9 mouse cellular contexts compared by ENCODE assay signal in the genomic region with DNA sequence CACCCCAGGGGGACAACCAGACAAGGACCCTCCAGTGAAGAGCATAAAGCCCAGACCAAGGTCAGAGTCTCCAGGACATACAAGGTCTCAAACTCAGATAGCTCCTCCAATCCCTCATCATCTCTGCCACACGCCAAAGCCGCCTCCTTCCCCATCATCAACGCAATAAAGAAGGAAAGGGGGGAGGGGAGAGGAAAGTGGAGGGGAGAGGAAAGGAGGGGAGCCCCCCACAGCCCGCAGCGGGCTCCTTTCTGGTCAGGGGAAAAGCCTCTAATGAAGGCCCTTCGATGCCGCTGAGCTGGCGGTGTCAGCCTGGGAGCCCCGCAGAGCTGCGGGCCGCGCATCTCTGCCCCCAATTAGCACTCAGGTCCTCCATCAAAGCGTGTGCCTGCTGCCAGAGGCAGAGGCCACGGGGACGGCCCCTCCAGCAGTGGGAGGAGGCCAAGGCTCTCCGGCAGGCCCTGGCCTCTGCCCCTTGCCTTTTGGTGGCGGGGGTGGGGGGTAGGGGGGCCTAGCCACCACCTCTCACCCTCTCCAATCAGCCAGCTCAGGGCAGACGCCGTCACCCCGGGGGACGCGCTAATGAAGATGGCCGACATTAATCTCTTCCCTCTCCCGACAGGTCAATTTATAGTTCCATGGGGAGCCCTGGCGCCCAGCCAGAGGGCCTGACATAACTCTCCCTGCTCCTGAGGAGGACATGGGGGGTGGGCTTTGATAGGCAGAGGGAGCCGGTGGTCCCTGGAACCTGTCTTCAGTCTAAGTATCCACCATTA. TPM values are rescaled to one million over a fixed set of nuclear protein-coding genes. Genes with fewer than 3 reads are reported as not detected.
DNase-seq lines count a peak whose midpoint lies in the region; ATAC-seq lines count a peak whose summit lies in the region.
"Had no signal": no experiment of that assay in that cellular context is flagged by ENCODE, and none has a peak within 500 bp of the region (broad histone marks: within the 10 kb centered on the region; RNA-seq: fewer than 3 reads in every experiment).

No protein-coding gene starts in this region.

- 0 out of 4 replicates have a peak overlapping the region, but pooled peaks of 1 of the 2 experiments have one; percentile 11 for H3K27ac ChIP-seq in heart, embryonic 14.5 days (replicated peaks in 1 of 2; ENCODE audit: control insufficient read depth in 1 of 2, insufficient read depth in 1 of 2, low read depth in 2 of 2, low read length in 2 of 2)
- H3K27ac ChIP-seq in forebrain, embryonic 16.5 days (ENCODE audit: low read length) = peak overlapping the region; percentile 70
- H3K27ac ChIP-seq in midbrain, embryonic 13.5 days = peak overlapping the region; percentile 87

- H3K4me1 ChIP-seq in heart, embryonic 14.5 days (ENCODE audit: control insufficient read depth in 2 of 2, insufficient read depth in 2 of 2, low read length in 2 of 2) = peaks cover 46 to 64% of the 10 kb centered on the region in 2 experiments
- H3K4me1 ChIP-seq in forebrain, embryonic 16.5 days (replicated peaks; ENCODE audit: control insufficient read depth, insufficient read depth, low read length) = peaks cover 83% of the 10 kb centered on the region
- H3K4me1 ChIP-seq in midbrain, embryonic 13.5 days (replicated peaks) = peaks cover 87% of the 10 kb centered on the region

- H3K4me3 ChIP-seq in heart, embryonic 14.5 days (ENCODE audit: control insufficient read depth in 1 of 2, insufficient read depth in 1 of 2, low read depth in 1 of 2, low read length in 2 of 2) = peak overlapping the region; percentile 8 to 19; a peak in 3 of 4 replicates
- peak overlapping the region; percentile 69 for H3K4me3 ChIP-seq in forebrain, embryonic 16.5 days (replicated peaks; ENCODE audit: low read length)
- H3K4me3 ChIP-seq in midbrain, embryonic 13.5 days (replicated peaks) = peak overlapping the region; percentile 57

- H3K4me2 ChIP-seq in heart, embryonic 14.5 days (ENCODE audit: low read length) = peak overlapping the region; percentile 60
- H3K4me2 ChIP-seq in forebrain, embryonic 16.5 days (ENCODE audit: low read length) = peak overlapping the region; percentile 78
- H3K4me2 ChIP-seq in midbrain, embryonic 13.5 days (replicated peaks) = peak overlapping the region; percentile 73

- WGBS in heart, embryonic 14.5 days = 4% methylated on average over 26 of the region's 26 CpGs
- under 1% methylated on average over 26 of the region's 26 CpGs for WGBS in forebrain, embryonic 16.5 days
- WGBS in midbrain, embryonic 13.5 days = under 1% methylated on average over 26 of the region's 26 CpGs

- peaks cover 24% of the 10 kb centered on the region for H3K27me3 ChIP-seq in heart, embryonic 14.5 days (ENCODE audit: control insufficient read depth, insufficient read depth, low read length)
- no peaks in the 10 kb centered on the region for H3K27me3 ChIP-seq in forebrain, embryonic 16.5 days (replicated peaks; ENCODE audit: control insufficient read depth, insufficient read depth, low read length)
- H3K27me3 ChIP-seq in midbrain, embryonic 13.5 days = peaks cover 56% of the 10 kb centered on the region

- H3K9ac ChIP-seq in heart, embryonic 14.5 days (ENCODE audit: low read length) = peak overlapping the region; percentile 61; the same call in 1 of the 2 replicates
- H3K9ac ChIP-seq in forebrain, embryonic 16.5 days (replicated peaks; ENCODE audit: low read depth, low read length) = peak overlapping the region; percentile 75
- peak overlapping the region; percentile 71 for H3K9ac ChIP-seq in midbrain, embryonic 13.5 days (replicated peaks)

- no peaks in the 10 kb centered on the region for H3K9me3 ChIP-seq in heart, embryonic 14.5 days (ENCODE audit: control insufficient read depth, low read length)
- H3K9me3 ChIP-seq in forebrain, embryonic 16.5 days (ENCODE audit: control insufficient read depth, low read length) = no peaks in the 10 kb centered on the region
- H3K9me3 ChIP-seq in midbrain, embryonic 13.5 days = no peaks in the 10 kb centered on the region

- no peaks in the 10 kb centered on the region for H3K36me3 ChIP-seq in heart, embryonic 14.5 days (ENCODE audit: control insufficient read depth, insufficient read depth, low read length)
- no peaks in the 10 kb centered on the region for H3K36me3 ChIP-seq in forebrain, embryonic 16.5 days (ENCODE audit: control insufficient read depth, insufficient read depth)
- H3K36me3 ChIP-seq in midbrain, embryonic 13.5 days = no peaks in the 10 kb centered on the region
- H3K36me3 ChIP-seq: G1E had no signal

- ATAC-seq in heart, embryonic 14.5 days (ENCODE audit: insufficient number of reproducible peaks, insufficient read depth, low FRiP score, low read depth) = no peak
- ATAC-seq in forebrain, embryonic 16.5 days = peak; percentile 2; the same call in 1 of the 2 replicates
- ATAC-seq in midbrain, embryonic 13.5 days = peak; percentile 19
- ATAC-seq in erythroid progenitor cell, adult 5-6 weeks (replicated peaks; ENCODE audit: low FRiP score, poor library complexity, severe bottlenecking) = no peak

- DNase-seq in heart, adult 18-20 months = no peak
- peak; percentile 67 to 88 for DNase-seq in cerebellum, postnatal 14 days
- DNase-seq in layer of hippocampus, adult 18-20 months (ENCODE audit: low spot score in 2 of 2) = no peak
- no peak for DNase-seq in thymus, postnatal 10 days (ENCODE audit: low spot score in 2 of 2)

RNA-seq across cellular contexts. Expression of gene Tcf20, which starts 26.7 kb away (rescaled TPM):
- 6.7 and 7.2 TPM in 2 replicates for polyA plus RNA-seq in heart, embryonic 14.5 days (2014; fragmentation: Nextera tagmentation; extraction: Ambion mirVana)
- total RNA-seq in heart, adult 18-20 months (2021) = 10 to 100 TPM; 48.2 to 56.6 TPM
- polyA plus RNA-seq in forebrain, embryonic 16.5 days (2015; fragmentation: Nextera tagmentation; extraction: Ambion mirVana) = 18.3 and 18.6 TPM in 2 replicates
- polyA plus RNA-seq in midbrain, embryonic 13.5 days (2015; fragmentation: Nextera tagmentation; extraction: Ambion mirVana) = 15.6 and 16.0 TPM in 2 replicates
- total RNA-seq in erythroid progenitor cell, adult 5-6 weeks (2015; ENCODE audit: low replicate concordance) = 35.0 and 36.0 TPM in 2 replicates
- total RNA-seq in erythroid progenitor cell, adult 5-6 weeks (2017; ENCODE audit: low replicate concordance) = 51.7 and 55.5 TPM in 2 replicates
- total RNA-seq in layer of hippocampus, adult 18-20 months (2021) = 100 to 1,000 TPM; 238 to 241 TPM

Comparison
In these comparisons a context has a peak if more than half of its experiments do, and no peak if none do; other contexts are left out.
1. ATAC-seq: peak in forebrain, embryonic 16.5 days (single experiment) and midbrain, embryonic 13.5 days (single experiment); none in heart, embryonic 14.5 days (single experiment) and erythroid progenitor cell, adult 5-6 weeks (single experiment).
2. H3K4me3 ChIP-seq: peak in every context shown above with its lines; median percentile 69 in forebrain, embryonic 16.5 days; 57 in midbrain, embryonic 13.5 days; 14 in heart, embryonic 14.5 days.
3. DNase-seq: peak in cerebellum, postnatal 14 days (2 of 2); none in heart, adult 18-20 months (0 of 2), layer of hippocampus, adult 18-20 months (0 of 2) and thymus, postnatal 10 days (0 of 2).
4. RNA of gene Tcf20, which starts 26.7 kb away (total RNA-seq): 238 to 241 TPM in layer of hippocampus, adult 18-20 months; 48.2 to 56.6 TPM in heart, adult 18-20 months and 35.0 to 55.5 TPM in erythroid progenitor cell, adult 5-6 weeks; every median in the first group is over 4 times any median in the second.
5. Peak in every context shown above with its lines, with median percentiles within 50 percentile points of each other: H3K4me2 ChIP-seq and H3K9ac ChIP-seq.